Mouse (Mus musculus) midbrain, embryonic 14.5 days (tissue): ENCODE measurements around the gene Afap1. TPM values are rescaled to one million over a fixed set of nuclear protein-coding genes. Genes with fewer than 3 reads are reported as not detected.

Experiments used
- ATAC-seq: fragments of 200-750 bp; cut with Nextera tagmentation; 2 replicates; pipeline ENCODE4 v1.8.0; 2017; ENCODE audit warnings: moderate number of reproducible peaks, moderate library complexity; ENCODE audit not compliant: low FRiP score, low TSS enrichment
- DNase-seq: peaks from one replicate; pipeline ENCODE4 v3.0.0-alpha.2; 2015
- H3K27ac ChIP-seq: fragments of 300-500 bp; sonication (generic); replicated peaks from 2 replicates; pipeline ENCODE4 v1.5.1; 2014; ENCODE audit warnings: mild to moderate bottlenecking, low read depth, low read length, moderate library complexity
- H3K27me3 ChIP-seq: fragments of 300-500 bp; sonication (generic); 2 replicates; pipeline ENCODE4 v1.6.1; 2014; ENCODE audit warnings: low read length, control low read depth, mixed read lengths; ENCODE audit not compliant: control insufficient read depth, insufficient read depth
- H3K36me3 ChIP-seq: fragments of 300-500 bp; sonication (generic); 2 replicates; pipeline ENCODE4 v1.6.1; 2014; ENCODE audit warnings: low read length, control low read depth; ENCODE audit not compliant: control insufficient read depth, insufficient read depth
- H3K4me1 ChIP-seq: fragments of 300-500 bp; sonication (generic); 2 replicates; pipeline ENCODE4 v1.6.1; 2014; ENCODE audit warnings: mild to moderate bottlenecking, antibody characterized with exemption, low read length, control low read depth; ENCODE audit not compliant: control insufficient read depth, insufficient read depth
- H3K4me2 ChIP-seq: fragments of 300-500 bp; sonication (generic); 2 replicates; pipeline ENCODE4 v1.6.1; 2014; ENCODE audit warnings: mild to moderate bottlenecking, low read length, moderate library complexity
- H3K4me3 ChIP-seq: fragments of 300-500 bp; sonication (generic); replicated peaks from 2 replicates; pipeline ENCODE4 v1.5.1; 2014; ENCODE audit warnings: low read depth, low read length
- H3K9ac ChIP-seq: fragments of 300-500 bp; sonication (generic); replicated peaks from 2 replicates; pipeline ENCODE4 v1.6.1; 2014; ENCODE audit warnings: mild to moderate bottlenecking, low read length, moderate library complexity
- H3K9me3 ChIP-seq: fragments of 300-500 bp; sonication (generic); 2 replicates; pipeline ENCODE4 v1.6.1; 2016; ENCODE audit warnings: low read length, control low read depth, mixed read lengths; ENCODE audit not compliant: control insufficient read depth
- WGBS: fragments of 180-500 bp; shearing (Covaris S2); extraction: QIAGEN DNeasy Blood & Tissue Kit; methylation state at CpG from one replicate; pipeline ENCODE4 v1.1.7; 2014; 5-methylcytosine and 5-hydroxymethylcytosine counted together
- polyA plus RNA-seq: library from polyadenylated mRNA; unstranded; fragments of >200 nt; fragmentation: Nextera tagmentation; extraction: Ambion mirVana; gene quantifications from 2 replicates; pipeline ENCODE4 v1.2.1, GENCODE M21; 2014

Gene Afap1
- polyA plus RNA-seq, 1 experiment from 2014 or later, result 81.8 TPM

DNA sequence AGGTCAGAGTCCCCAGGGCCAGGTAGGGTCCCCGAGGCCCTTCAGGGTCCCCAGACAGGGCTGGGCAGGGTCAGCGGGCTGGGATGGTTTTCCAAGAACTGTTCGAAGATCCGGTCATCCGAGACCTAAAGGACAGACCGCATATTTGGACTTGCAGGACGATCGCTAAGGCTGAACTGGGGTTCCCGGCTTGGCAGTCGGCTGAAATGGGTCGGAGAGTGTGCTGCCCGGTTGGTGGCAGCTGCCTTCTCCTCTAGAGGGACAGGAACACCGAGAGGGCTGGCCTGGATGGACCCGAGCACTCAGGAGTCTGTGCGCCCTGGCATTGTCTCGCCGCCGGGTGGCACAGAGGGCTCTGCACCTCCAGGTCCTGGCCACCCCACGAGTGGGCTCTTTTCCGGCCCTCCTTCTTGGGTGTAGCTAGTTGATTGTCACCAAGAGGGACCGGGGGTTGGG lies 714 bp downstream of the Afap1 start:
- no peaks in the 10 kb centered on the region for H3K9me3 ChIP-seq
- peak overlapping the region; percentile 84 for H3K9ac ChIP-seq
- peak overlapping the region; percentile 99 for H3K4me3 ChIP-seq
- DNase-seq (peak; percentile 72), ATAC-seq (peak; percentile 38; the same call in 1 of the 2 replicates)
- H3K27ac ChIP-seq, result peak overlapping the region; percentile 89
- H3K4me2 ChIP-seq, result peak overlapping the region; percentile 90
- peaks cover 34% of the 10 kb centered on the region for H3K4me1 ChIP-seq
- H3K36me3 ChIP-seq, result no peaks in the 10 kb centered on the region
- WGBS, result under 1% methylated on average over 21 of the region's 21 CpGs
- H3K27me3 ChIP-seq, result no peaks in the 10 kb centered on the region

GRCm38 (mm10) chr5:35894295-35895047 lies 1.4 kb downstream of the Afap1 start:
- WGBS, result 7% methylated on average over 30 of the region's 30 CpGs
- Histone ChIP-seq H3K9ac (peak overlapping the region; percentile 84), H3K4me2 (peak overlapping the region; percentile 90), H3K4me1 (peaks cover 34% of the 10 kb centered on the region), H3K36me3 (no peaks in the 10 kb centered on the region), H3K27ac (peak overlapping the region; percentile 89), H3K4me3 (peak overlapping the region; percentile 99), H3K27me3 (no peaks in the 10 kb centered on the region), H3K9me3 (no peaks in the 10 kb centered on the region)
- ATAC-seq (no peak), DNase-seq (no peak)

DNA sequence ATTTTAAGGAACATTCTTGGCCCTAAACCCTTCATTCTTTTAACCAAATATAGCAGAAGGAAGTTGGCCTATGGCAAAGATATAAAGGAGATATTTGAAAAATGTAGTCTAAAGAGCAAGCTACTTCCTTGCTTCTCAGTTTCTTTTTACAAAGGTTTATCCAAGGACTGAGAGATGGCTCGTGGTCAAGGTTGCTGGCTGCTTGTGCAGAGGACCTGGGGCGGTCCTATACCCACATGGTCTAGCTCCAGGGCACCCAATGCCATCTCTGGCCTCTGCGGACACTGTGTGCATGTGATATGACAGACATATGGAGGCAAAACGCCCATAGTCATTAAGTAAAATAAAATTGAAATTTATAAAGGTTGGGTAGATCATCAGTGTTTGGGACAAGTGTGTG lies 2.8 kb downstream of the Afap1 start:
- no peak overlapping the region for H3K9ac ChIP-seq
- H3K27me3 ChIP-seq, result no peaks in the 10 kb centered on the region
- H3K4me1 ChIP-seq, result peaks cover 48% of the 10 kb centered on the region
- H3K9me3 ChIP-seq, result no peaks in the 10 kb centered on the region
- no peaks in the 10 kb centered on the region for H3K36me3 ChIP-seq
- DNase-seq (no peak), ATAC-seq (no peak)
- peak overlapping the region; percentile 90 for H3K4me2 ChIP-seq
- peak overlapping the region; percentile 99; the same call in 1 of the 2 replicates for H3K4me3 ChIP-seq
- no peak overlapping the region for H3K27ac ChIP-seq
- 90% methylated on average over 4 of the region's 4 CpGs for WGBS

DNA sequence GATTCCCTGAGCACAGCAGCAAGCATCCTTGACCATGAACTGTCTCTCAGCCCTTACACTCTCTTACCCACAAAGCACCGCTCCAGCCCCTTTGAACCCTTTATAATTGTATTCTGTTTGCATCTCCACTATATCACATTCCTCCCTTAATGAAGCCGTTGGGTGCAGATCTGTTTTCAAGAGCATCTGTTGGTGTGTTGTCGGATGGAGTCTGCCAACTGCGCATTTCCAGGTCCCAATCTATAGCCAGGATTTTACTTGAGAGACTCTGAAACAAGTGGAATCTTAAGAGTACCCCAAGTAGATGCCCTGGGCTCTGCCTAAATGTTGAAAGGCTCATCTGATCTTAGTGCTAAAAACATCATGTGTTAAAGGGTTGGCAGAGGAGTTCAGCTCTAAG lies 3.4 kb downstream of the Afap1 start:
- H3K27ac ChIP-seq, result no peak overlapping the region
- H3K9ac ChIP-seq, result no peak overlapping the region; the same call in 1 of the 2 replicates
- H3K4me1 ChIP-seq, result peaks cover 54% of the 10 kb centered on the region
- WGBS, result 66% methylated on average over 4 of the region's 4 CpGs
- no peaks in the 10 kb centered on the region for H3K36me3 ChIP-seq
- no peak overlapping the region for H3K4me3 ChIP-seq
- peak overlapping the region; percentile 90 for H3K4me2 ChIP-seq
- no peaks in the 10 kb centered on the region for H3K9me3 ChIP-seq
- H3K27me3 ChIP-seq, result no peaks in the 10 kb centered on the region
- ATAC-seq (no peak), DNase-seq (no peak)

GRCm38 (mm10) chr5:35897147-35897546 lies 4.0 kb downstream of the Afap1 start:
- Histone ChIP-seq H3K27ac (no peak overlapping the region), H3K4me3 (no peak overlapping the region), H3K27me3 (no peaks in the 10 kb centered on the region), H3K9ac (no peak overlapping the region), H3K36me3 (no peaks in the 10 kb centered on the region), H3K9me3 (no peaks in the 10 kb centered on the region), H3K4me2 (no peak overlapping the region), H3K4me1 (peaks cover 54% of the 10 kb centered on the region)
- DNase-seq (no peak), ATAC-seq (no peak)
- 77% methylated on average over 4 of the region's 4 CpGs for WGBS

DNA sequence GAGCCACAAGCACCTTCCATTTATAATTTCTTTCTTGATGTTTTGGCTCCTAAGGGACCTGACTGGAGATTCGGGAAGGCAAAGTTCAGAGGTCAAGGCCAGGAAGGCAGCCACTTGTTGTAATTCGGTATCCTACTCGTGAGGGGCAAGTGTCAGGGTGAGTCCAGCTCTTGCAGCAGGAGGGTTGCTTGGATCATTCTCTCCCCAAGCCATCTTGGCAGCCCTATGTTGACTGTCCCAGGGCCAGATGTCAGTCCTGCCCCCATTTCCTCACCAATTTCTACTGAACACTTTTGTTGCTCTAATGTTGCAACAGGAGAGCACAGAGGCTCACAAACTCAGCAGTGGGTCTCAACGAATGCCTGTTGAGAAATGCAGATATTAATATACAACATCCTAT lies 5.0 kb downstream of the Afap1 start:
- H3K27ac ChIP-seq, result no peak overlapping the region
- no peaks in the 10 kb centered on the region for H3K36me3 ChIP-seq
- ATAC-seq, result no peak
- no peaks in the 10 kb centered on the region for H3K27me3 ChIP-seq
- no peak overlapping the region for H3K4me3 ChIP-seq
- peaks cover 53% of the 10 kb centered on the region for H3K4me1 ChIP-seq
- 74% methylated on average over 4 of the region's 4 CpGs for WGBS
- no peak overlapping the region for H3K4me2 ChIP-seq
- no peak for DNase-seq
- no peak overlapping the region for H3K9ac ChIP-seq
- H3K9me3 ChIP-seq, result no peaks in the 10 kb centered on the region

DNA sequence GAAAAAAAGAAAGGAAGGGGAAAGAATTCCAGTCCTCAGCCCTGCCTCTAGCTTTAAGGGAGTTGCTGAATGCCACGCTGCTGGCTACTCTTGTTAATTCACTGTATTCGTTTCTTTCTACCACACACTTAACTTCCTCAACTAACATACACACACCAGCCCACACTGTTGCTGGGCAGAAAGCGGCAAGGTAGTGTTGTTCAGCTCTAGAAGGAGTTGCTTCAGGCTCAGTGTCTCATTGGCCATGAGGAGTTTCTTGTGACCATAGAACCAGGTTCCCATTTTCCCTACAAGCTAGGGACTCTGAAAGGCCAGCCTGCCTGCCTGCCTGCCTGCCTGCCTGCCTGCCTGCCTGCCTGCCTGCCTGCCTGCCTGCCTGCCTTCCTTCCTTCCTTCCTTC lies 5.9 kb downstream of the Afap1 start:
- H3K4me2 ChIP-seq, result no peak overlapping the region
- H3K27ac ChIP-seq, result no peak overlapping the region
- ATAC-seq (no peak), DNase-seq (no peak)
- no peaks in the 10 kb centered on the region for H3K9me3 ChIP-seq
- WGBS, result 92% methylated on average over 3 of the region's 3 CpGs
- no peak overlapping the region for H3K9ac ChIP-seq
- H3K4me1 ChIP-seq, result peaks cover 60% of the 10 kb centered on the region
- H3K36me3 ChIP-seq, result no peaks in the 10 kb centered on the region
- no peaks in the 10 kb centered on the region for H3K27me3 ChIP-seq
- H3K4me3 ChIP-seq, result no peak overlapping the region

DNA sequence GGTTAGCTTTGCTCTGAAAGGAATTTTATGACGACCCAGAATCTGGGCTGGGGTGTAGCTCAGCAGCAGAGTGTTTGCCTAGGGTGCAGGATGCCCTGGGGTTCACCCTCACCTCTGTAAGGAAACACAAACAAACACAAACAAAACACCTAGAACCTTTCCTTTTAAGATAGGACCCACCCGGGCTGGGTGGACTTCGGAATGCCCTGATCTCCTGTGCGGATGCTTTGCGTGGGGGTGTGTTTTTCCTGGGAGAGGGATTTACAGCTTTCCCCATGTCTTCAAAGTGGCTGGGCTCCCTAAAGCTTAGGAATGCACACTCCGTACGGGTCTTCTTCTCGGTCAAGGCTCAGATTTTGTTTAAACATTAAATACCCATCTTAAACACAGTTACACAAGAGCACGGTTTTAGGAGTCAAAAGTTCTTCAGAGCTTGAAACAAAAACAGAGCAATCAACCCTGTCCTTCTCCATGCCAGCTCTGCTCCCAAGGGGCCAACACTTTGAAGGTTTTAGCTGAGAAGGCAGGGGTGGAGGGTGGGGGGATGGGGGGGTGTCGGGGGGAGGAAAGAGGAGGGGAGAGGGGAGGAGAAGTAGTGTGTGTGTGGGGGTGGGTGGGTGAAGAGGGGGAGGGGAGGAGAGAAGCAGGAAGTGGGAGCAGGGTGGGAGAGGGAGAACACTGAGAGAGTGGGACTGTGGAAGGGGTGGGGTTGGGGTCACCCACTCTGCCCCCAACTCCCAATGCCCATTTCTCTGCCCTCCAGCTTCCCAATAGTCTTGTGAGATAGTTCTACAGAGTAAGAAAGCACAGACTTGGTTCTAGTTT lies 7.5 kb downstream of the Afap1 start:
- H3K4me1 ChIP-seq, result peaks cover 61% of the 10 kb centered on the region
- H3K9me3 ChIP-seq, result no peaks in the 10 kb centered on the region
- no peak for ATAC-seq
- 0 out of 2 replicates have a peak overlapping the region, but pooled peaks have one; percentile 11 for H3K4me2 ChIP-seq
- no peak overlapping the region for H3K27ac ChIP-seq
- H3K9ac ChIP-seq, result no peak overlapping the region
- DNase-seq, result no peak
- H3K36me3 ChIP-seq, result no peaks in the 10 kb centered on the region
- no peaks in the 10 kb centered on the region for H3K27me3 ChIP-seq
- 13% methylated on average over 10 of the region's 10 CpGs for WGBS
- H3K4me3 ChIP-seq, result no peak overlapping the region
